Mouse (Mus musculus) NIH3T3 (cell line): ENCODE results near the gene Cyp1a2.

Source experiments
- DNase-seq: peaks from one replicate; pipeline ENCODE4 v3.0.0-alpha.2; 2012; ENCODE audit warnings: low read depth

The Cyp1a2 gene

DNA sequence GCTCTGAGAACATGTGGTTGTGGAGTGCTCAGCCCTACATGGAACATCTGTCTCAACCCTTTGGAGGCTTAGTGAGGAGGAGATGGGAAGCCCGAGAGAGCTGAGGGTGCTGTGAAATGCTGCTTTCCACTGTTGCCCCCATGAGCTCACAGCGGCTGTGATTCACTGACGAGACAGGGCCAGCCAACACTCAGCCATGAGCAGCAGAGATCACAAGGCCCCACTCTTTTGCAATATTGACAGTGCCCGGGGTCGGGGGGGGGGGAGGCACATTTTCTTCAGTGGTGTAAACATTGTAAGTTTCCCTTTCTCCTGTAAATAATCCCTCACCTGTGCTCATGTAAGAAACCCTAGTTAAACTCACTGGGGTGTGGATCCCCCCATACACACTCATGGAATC is 12.0 kb downstream of the Cyp1a2 start:
- DNase-seq: peak; percentile 9

DNA sequence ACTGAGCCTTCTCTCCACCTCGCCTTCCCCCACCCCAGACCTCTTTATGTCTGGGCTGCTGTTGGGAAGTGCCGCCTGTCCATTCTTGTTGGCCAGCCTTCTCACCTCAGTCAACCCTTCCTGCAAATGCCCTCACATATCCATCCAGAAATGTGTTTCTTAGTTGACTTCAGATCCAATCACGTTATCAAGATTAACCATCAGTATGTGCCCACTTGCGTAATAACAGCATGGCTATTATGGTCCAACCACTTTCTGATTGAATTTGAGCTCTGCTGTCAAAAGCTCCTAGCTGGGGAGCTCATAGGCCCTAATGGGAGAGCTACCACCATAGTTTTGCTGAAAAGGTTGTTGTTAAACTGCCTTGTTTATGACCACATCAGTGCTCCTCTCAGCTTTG is 12.5 kb downstream of the Cyp1a2 start:
- no peak for DNase-seq

DNA sequence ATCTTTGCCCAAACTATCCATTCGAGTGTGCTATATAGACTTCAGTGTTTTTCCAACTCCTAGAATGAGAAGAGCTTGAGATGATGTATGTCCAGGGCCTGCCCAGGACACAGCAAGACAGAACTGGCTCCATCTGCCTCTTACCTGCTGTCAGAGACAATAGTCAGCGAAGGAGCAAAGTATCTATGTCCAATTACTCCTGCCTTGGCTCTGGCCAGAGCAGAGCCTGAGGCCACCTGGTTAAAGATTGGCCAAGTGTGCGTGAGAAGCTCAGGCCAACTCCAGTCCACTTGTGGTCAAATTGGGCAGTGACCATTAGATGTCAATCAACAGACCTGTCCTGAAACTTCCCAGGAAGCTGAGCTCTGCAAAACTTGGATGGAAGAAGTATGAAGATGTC is 13.9 kb downstream of the Cyp1a2 start:
- no peak for DNase-seq

DNA sequence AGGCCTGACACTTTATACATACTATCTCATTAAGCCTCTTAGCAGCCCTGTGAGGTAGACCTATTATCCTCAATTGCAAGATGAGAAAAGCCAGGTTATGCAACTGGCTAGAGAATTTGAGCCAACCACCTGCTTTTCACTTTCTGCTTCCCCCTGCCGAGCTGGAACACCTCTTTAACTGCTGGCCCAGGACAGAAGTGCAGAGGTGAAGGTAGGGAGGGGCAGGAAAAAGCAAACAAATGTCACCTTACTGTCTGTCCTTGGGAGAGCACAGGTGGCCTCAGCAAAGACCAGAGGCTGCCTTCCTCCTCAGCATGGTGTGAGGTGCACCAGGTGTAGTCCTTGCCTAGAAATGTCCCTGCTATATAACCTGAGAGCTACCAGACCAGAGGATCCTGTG is 15.2 kb downstream of the Cyp1a2 start:
- no peak for DNase-seq

DNA sequence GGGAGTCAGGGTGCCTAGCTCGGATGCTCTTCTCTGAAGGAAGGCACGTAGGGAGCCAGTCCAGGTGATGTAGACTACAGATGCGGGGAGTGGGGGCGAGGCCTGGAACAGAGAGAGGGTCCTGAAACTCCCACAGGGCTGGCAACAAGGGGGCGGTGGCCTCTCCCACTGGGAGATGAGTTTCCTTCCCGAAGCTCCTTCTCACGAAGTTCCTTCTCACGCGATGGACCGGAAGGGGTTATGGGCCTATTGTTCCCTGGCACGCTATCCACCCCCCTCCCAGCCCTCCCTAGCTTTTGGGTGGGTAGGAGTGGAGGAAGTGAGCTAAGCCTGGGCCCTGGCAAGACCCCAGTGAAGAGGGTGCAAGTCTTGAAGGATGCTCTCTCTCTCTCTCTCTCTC is 15.7 kb downstream of the Cyp1a2 start:
- no peak for DNase-seq

DNA sequence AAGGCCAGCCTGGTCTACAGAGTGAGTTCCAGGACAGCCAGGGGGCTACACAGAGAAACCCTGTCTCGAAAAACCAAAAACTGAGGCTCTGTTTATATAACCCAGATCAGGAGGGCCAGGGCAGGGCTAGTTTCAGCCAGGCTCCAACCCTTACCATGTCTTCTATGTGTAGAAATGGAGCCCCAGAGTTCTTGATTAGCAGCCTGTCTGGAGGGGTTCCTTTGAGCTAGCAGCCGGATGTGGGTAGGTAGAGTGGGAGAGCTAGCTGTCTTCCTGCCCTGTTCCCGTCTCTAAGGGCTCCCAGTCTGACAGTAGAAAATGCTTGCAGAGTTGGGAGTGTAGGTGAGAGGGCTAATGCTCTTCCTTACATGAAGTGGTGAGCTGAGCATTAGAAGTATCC is 16.4 kb downstream of the Cyp1a2 start:
- DNase-seq: no peak

DNA sequence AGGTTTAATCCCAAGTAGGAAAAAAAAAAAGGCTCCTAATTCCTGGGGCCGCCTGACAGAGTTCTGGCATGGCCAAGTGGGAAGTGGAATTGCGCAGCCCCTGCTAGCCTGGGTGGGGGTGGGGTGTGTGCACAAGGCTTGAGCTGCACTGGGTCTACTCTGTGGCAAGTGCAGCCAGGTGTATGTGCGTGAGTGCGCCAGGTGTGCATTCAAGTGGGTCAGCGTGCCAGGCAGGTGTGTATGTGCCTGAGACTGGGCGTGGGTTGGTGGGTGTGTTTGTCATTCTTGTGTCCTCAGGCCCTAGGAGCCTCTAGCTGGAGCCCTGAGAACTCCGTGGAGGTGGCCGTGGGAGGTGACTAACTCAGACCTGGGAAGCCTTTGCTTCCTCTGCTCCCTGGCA is 17.0 kb downstream of the Cyp1a2 start:
- DNase-seq: no peak

DNA sequence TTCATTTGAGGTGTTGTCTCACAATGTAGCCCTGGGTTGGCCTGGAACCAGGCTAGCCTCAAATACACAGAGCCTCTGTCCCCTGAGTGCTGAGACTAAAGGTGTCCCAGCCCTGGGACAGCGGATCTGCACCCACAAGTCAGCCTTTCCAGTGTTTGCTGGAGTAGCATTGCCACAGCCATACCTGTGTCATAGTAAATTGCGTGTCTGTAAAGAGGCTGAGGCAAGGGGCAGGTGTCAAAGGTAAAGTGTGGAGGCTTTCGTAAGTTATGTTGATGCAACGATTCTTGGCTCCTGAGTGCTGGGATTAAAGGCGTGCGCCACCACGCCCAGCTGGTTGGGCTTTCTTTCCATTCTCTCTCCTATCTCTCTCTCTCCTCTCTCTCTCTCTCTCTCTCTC is 18.9 kb downstream of the Cyp1a2 start:
- no peak for DNase-seq

DNA sequence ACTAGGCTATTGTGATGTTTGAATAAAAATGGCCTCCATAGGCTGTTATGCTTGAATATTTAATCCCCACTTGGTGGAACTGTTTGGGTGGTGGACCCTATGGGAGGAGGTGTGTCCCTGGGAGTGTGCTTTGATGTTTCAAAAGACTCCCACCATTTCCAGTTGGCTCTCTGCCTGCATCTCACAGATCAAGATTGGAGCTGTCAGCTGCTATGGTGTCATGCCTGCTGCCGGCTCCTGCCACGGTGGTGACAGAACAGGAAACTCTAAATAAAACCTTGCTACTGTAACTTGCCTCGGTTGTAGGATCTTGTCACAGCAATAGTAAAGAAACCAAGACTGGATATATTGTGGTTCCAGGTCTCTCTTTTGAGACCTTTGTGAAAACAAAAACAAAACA is 22.0 kb downstream of the Cyp1a2 start:
- no peak for DNase-seq

DNA sequence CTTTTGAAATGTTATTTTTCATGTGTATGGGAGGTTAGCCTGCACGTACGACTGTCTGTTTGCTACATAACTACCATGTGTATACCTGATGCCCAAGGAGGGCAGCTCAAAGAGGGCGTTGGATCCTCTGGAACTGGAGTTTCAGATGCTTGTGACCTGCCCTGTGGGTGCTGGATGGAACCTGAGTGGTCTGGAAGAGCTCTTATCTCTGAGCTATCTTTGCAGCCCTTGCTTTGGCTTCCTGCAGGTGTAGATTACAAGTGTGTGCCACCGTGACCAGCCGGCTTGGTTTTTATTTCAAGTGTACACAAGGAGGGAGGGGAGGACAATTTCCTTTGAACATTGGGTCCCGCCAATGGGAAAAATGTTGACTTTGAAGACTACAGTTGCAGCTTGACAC is 23.0 kb downstream of the Cyp1a2 start:
- DNase-seq: no peak

DNA sequence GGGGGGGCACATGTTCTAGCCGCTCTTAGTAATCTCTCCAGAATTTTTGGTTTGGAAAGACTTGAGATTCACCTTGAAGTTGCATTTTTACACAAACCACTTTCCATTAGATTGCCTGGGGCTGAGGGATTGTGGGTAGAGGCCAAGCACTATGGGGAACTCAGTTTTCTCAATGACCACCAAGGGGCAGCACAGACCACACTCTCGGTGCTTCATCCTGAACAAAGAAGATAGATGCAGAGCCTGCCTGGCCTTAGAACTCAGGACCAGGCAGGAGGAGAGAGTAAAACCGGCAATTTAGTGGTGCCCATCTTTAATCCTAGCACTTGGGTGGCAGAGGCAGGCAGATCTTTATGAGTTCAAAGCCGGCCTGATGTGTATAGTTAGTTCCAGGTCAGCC is 23.7 kb downstream of the Cyp1a2 start:
- DNase-seq: peak; percentile 90

DNA sequence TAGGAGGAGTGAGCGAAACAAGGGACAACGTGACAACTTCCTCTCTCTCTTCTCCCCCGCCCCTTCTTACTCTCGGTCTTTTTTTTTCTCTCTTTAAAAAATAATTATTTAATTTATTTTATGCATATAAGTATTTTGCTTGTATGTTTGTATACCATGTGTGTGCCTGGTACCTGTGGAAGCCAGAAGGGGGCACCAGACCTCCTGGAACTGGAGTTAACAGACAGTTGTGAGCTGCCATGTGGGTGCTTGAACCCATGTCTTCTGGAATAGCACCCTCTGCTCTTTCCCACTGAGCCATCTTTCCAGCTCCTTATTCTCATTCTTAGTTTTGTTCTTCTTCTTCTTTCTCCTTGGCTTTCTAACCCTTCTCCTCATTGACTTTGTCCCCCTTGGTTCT is 24.5 kb downstream of the Cyp1a2 start:
- no peak for DNase-seq

DNA sequence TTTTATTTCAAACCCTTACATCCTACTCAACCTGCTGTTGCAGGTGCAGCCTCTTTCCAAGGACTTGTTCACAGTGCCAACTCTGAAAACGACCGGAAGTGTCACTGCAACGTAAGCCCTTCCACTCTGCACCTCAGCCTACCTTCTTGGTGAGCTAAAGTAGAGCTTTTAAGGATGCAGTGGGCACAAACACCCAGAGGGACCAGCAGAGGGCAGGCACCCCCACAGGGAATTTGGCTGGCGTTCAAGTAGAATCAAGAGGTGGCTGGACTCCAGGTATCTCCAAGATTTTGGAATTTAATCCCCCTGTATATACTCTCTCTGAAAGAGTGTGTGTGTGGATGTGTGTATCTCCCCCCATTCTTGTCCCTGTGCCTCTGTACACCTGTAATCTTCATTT is 25.7 kb downstream of the Cyp1a2 start:
- DNase-seq: no peak

DNA sequence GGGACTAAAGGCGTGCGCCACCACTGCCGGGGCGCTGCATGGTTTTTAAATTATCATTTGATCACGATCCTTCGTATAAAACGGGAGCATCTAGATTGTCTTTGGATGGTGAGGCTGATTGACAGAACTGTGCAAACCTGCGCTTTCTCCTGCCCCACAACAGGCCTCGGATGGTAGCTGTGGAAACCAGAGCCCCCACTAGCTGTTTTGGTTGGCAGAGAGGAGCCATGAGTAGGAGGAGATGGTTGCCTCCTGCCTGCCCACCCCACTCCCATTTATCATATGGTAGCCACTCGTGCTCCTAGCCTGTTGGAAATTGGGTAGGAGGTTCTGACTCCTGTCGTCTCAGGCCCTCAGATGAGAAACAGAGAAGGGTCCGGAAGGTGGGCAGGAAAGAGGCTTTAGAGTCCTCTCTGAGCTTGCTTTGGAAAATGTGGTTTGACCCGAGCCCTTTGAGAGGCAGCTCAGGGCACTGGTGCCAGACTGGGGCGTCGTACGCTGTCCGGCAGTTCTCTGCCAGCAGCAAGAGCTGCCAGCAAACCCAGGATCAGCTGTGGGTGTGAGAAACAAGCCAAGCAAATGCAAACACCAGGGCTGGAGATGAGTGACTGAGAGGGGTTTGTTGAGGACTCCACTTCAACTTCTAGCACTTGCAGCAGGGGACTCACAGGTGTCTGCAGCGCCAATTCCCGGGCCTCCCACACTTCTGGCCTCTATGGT is 26.7 kb downstream of the Cyp1a2 start:
- peak; percentile 36 for DNase-seq

DNA sequence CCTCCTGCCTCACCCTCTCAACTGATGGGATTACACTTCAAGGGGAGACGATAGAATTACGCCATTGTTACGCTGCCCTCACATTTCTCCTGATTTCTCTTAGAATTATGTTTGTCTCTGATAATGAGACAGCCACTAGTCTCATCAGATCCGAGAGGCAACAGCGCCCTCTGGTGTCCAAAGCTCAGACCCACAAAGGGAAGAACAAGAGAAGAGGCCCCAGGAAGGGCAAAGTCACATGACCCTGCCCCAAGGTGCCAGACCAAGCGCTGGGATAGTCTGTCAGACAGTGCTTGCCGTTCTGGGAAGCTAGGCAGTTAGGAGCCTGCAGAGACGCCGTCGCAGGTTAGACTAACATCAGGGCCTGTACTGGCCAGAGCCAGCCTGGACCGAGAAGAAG is 27.8 kb downstream of the Cyp1a2 start:
- DNase-seq: peak; percentile 96

DNA sequence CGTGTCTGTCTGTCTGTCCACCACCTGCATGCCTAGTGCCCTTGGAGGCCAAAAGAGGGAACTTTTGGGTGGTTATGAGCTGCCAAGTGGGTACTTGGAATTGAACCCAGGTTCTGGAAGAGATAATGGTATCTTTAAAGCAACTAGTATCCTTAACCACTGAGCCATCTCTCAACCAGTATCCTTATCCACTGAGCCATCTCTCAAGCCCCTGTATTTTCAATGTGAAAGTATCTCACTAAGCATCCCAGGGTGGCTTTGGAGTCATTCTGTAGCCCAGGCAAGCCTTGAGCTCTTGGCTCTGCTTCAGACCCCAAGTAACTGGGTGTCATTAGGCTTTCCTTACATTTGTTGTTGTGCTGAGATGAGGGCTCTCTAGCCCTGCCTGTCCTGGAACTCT is 28.5 kb downstream of the Cyp1a2 start:
- no peak for DNase-seq

DNA sequence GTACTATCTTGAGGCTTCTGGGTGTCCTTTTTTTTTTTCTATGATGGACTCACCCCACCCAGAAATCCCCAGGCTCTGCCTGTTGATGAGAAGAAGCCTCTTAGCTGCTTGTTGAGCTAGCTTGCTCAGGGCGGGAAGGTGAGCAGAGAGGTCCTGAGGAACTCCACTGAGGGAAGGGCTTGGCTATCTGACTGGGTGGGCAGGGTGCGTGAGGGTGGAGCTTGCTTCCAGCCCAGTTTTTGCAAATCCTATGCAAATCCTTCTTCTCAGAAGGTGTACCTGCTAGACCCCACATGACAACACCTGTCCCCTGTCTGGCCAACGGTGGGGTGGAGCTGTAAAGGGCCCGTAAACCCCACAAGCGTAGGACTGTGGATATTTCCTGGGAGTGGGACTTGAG is 30.2 kb downstream of the Cyp1a2 start, which contains the start of gene Csk:
TSS of gene Csk (minus strand) at position 349 of the 400 bp plus-strand sequence.
- DNase-seq: no peak

DNA sequence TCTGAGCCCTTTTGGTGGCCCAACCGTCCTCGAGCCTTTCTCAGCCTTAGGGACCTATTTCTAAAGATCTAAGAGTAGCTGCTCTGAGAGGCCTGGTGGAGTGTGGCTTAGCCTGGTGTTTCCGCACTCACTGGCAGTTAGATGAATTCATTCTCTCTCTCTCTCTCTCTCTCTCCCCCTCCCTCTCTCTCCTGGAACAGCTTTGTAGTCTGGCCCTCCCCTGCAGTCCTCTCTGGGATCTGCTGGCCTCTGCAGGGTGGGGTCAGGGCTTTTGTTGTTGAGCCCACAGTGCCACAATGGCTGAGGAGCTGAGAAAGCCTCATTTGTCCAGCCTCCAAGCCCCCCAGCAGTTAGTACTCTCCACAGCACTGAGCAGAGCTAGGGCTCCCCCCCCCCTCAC is 30.6 kb downstream of the Cyp1a2 start:
- DNase-seq: no peak

DNA sequence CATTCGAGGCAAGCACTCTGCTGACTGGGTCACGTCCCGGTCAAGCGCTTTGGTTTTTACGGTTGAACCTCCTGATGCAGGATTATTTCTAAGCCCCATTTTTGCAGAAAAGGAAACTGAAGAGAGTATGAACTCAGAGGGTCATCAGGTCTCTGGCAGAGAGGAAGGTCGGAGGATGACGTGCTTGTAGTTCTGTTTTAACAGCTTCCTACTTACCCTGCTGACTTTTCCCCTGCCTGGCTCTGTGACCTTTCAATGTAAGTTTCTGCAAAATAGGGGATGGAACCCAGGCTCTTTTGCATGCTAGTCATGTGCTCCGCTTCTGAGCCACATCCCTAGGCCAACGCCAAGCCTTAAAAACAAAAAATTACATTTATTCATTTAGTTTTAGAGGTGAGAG is 31.2 kb downstream of the Cyp1a2 start:
- DNase-seq: no peak

DNA sequence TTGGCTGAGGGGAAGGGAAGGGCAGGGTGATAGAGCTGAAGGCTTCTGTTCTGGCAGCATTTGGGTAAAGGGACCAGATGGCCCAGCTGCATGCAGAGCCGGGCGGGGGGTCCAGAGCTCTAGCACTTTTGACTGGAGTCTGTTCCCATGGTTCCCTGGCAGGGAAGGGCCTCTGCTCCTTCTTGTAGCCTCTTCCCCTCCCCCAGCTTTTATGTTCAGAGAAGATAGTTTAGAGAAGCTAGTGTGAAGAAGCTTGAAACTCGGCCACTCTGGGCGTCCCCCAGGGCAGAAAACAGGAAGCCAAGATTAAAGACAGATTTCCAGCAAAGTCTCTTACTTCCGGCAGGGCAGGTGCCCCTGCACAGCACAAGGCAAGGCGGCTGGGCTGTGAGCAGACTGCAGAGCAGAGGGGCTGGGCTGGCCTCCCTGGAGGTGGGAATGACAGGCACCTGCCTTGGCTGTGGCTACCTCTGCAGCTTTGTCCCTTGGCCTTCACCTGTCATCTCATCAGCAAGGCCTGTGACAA is 32.7 kb downstream of the Cyp1a2 start:
- peak; percentile 19 for DNase-seq

DNA sequence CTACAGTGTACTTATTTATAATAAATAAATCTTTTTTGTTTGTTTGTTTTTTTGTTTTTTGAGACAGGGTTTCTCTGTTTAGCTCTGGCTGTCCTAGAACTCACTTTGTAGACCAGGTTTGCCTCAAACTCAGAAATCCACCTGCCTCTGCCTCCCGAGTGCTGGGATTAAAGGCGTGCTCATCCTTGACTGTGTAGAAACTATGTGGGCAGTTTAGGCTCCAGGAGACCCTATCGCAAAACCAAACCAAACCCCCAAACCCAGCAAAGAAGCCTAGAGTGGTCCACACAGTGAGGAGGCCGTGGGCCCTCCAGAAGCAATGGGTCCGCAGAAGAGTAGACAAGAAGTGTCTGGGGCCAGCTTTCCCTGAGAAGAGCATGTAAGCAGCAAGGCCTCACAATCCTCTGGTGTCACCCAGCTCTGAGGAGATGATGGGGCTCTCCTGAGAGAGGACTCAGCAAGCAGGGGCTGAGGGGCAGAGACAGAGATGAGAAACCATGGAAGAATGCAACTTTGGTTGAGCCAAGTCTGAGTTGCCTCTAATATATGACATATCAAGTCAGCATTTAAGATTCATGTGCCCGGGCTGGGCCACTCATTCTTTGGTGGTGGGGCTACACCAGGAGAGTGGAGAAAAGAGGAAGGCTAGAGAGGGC is 33.2 kb downstream of the Cyp1a2 start:
- peak; percentile 61 for DNase-seq

DNA sequence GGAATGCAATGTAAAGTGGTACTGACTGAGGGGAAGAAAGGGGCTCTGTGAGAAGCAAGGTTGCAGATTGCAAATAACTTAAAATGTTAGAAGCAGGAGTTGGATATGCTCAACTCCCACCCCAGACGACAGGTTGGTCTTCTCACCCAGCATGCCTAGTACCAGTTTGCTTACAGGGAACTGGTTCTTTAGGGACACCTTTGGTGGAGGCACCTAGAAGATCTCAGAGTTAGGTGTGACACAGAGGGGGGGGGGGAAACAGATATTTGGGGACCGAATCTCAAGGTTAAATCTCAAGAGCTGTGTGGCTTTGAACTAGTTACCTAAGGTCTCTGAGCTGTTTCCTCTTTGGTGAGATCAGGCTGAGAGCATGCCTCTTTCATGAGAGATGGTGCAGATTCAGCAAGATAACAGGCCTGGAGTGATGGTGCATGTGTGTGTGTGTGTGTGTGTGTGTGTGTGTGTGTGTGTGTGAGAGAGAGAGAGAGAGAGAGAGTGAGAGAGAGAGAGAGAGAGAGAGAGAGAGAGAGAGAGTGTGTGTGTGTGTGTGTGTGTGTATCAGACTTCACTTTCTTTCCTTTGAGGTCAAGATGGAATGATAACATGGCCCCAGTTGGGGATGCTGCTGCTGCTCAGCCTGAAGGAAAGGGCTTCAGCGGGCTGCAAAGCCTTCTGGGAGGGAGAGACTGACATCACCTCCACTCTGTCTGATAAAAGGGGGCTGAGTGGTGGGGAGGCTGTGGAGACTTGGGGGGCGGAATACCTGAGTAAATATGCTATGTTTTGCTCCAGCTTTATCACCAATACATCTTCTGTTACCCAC is 36.0 kb downstream of the Cyp1a2 start:
- DNase-seq: no peak

DNA sequence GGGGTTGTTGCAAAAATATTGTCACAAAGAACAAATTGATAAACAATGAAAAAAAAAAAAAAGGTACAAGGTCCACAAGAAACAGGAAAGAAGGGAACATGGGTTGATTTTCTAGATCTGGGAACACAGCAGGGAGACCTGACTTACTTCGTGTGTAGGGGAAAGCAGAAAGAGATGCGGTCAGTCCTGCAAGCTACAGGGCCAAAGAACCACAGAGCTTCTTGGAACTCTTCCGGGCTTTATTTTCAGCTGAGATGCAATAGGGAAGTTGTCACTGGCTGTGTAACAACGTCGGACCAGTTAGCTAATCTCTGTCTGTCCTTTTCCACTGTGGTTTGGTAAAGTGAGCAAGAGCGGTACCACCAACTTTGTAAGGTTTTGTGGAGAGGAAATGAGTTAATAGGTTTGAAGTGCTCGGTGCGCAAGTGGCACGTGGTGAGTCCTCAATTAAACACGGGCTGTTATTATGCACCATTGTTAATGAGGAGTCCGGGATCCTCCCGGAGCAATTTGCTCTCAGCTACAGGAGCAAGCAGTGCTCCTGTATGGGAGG is 36.9 kb downstream of the Cyp1a2 start:
- DNase-seq: no peak
